Mouse (Mus musculus) MEL (cell line): ENCODE measurements around the gene Pde1c.

Experiments
- CHD2 ChIP-seq: IDR thresholded peaks from 2 replicates; pipeline ENCODE4 v1.6.1; 2011; ENCODE audit warnings: low read length, improper control_type of control experiment
- ELF1 ChIP-seq: IDR thresholded peaks from 2 replicates; pipeline ENCODE4 v1.6.1; 2014; ENCODE audit warnings: low read depth, mild to moderate bottlenecking, inconsistent platforms, low read length, improper control_type of control experiment, moderate library complexity
- EP300 ChIP-seq, 2 experiments: IDR thresholded peaks; 2 replicates each; pipeline ENCODE4 v1.6.1; 2011; ENCODE audit warnings: improper control_type of control experiment in 2 of 2, low read length in 2 of 2, low read depth in 1 of 2, mild to moderate bottlenecking in 1 of 2
- MAX ChIP-seq: IDR thresholded peaks from 2 replicates; pipeline ENCODE4 v1.6.1; 2011; ENCODE audit warnings: low read length, improper control_type of control experiment

DNA sequence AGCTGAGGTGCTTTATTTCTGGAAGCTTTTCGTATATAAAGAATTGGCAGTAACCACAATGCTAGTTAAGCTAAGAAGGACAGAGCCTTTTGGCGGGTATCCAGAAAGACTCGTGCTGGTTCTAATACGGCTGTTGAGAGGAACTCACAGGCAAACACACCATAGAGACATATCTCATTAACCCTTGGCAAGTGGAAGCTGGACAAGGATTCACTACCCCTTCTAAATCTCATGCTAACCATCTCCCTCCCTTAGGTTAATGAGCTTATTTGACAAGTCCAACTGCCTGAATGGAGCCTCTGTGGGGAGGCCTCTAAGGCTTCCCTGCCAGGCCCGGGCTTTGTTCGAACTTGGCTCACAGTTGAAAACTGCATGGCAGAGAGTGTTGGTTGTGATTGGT, 541.6 kb downstream of the Pde1c start:
- no peak for TF ChIP-seq ELF1
- TF ChIP-seq EP300 (IDR thresholded peaks at IDR 0.05; ENCODE audit: low read depth in 1 of 2, low read length in 2 of 2) = no peak
- no peak for TF ChIP-seq CHD2
- no peak for TF ChIP-seq MAX
